Mouse (Mus musculus) liver, embryonic 12.5 days (tissue): ENCODE data around the gene Serp2. TPM values are rescaled to one million over a fixed set of nuclear protein-coding genes. Genes with fewer than 3 reads are reported as not detected.
"Not testable (repeated sequence)": the region's sequence is repeated elsewhere in the genome, so short reads cannot be mapped to it uniquely, and the experiment has no call there.

Experiments
- ATAC-seq: fragments of 200-750 bp; cut with Nextera tagmentation; 2 replicates; pipeline ENCODE4 v1.8.0; 2017; ENCODE audit warnings: moderate number of reproducible peaks, mild to moderate bottlenecking, moderate library complexity
- H3K27ac ChIP-seq: fragments of 300-500 bp; sonication (generic); 2 replicates; pipeline ENCODE4 v1.5.1; 2016; ENCODE audit warnings: mild to moderate bottlenecking
- H3K27me3 ChIP-seq: fragments of 300-500 bp; sonication (generic); replicated peaks from 2 replicates; pipeline ENCODE4 v1.6.1; 2016; ENCODE audit warnings: mild to moderate bottlenecking, moderate library complexity
- H3K36me3 ChIP-seq: fragments of 300-500 bp; sonication (generic); 2 replicates; pipeline ENCODE4 v1.6.1; 2016; ENCODE audit warnings: mild to moderate bottlenecking, moderate library complexity
- H3K4me1 ChIP-seq: fragments of 300-500 bp; sonication (generic); 2 replicates; pipeline ENCODE4 v1.6.1; 2016
- H3K4me2 ChIP-seq: fragments of 300-500 bp; sonication (generic); 2 replicates; pipeline ENCODE4 v1.6.1; 2016; ENCODE audit warnings: mild to moderate bottlenecking, moderate library complexity
- H3K4me3 ChIP-seq: fragments of 300-500 bp; sonication (generic); 2 replicates; pipeline ENCODE4 v1.5.1; 2016; ENCODE audit warnings: mild to moderate bottlenecking, moderate library complexity
- H3K9ac ChIP-seq: fragments of 300-500 bp; sonication (generic); 2 replicates; pipeline ENCODE4 v1.6.1; 2016; ENCODE audit warnings: mild to moderate bottlenecking, moderate library complexity
- H3K9me3 ChIP-seq: fragments of 300-500 bp; sonication (generic); replicated peaks from 2 replicates; pipeline ENCODE4 v1.6.1; 2016; ENCODE audit warnings: mild to moderate bottlenecking, moderate library complexity
- WGBS: fragments of 180-500 bp; shearing (Covaris S2); methylation state at CpG from one replicate; pipeline ENCODE4 v1.1.7; 2016; ENCODE audit not compliant: insufficient replicate concordance; 5-methylcytosine and 5-hydroxymethylcytosine counted together
- polyA plus RNA-seq: library from polyadenylated mRNA; unstranded; fragments of >200 nt; fragmentation: Nextera tagmentation; extraction: Ambion mirVana; gene quantifications from 2 replicates; pipeline ENCODE4 v1.2.1, GENCODE M21; 2016

Serp2 gene
- polyA plus RNA-seq, 1 experiment from 2014 or later = 2.2 TPM

GRCm38 (mm10) chr14:76567280-76567679 lies 10.6 kb upstream of the Serp2 start:
- H3K4me2 ChIP-seq = no peak overlapping the region
- H3K27me3 ChIP-seq = no peaks in the 10 kb centered on the region
- peaks cover 37% of the 10 kb centered on the region for H3K4me1 ChIP-seq
- no peak overlapping the region for H3K4me3 ChIP-seq
- peak; percentile 12; the same call in 1 of the 2 replicates for ATAC-seq
- H3K9ac ChIP-seq = no peak overlapping the region
- H3K27ac ChIP-seq = peak overlapping the region; percentile 48; the same call in 1 of the 2 replicates
- no peaks in the 10 kb centered on the region for H3K36me3 ChIP-seq
- H3K9me3 ChIP-seq = no peaks in the 10 kb centered on the region
- WGBS = 65% methylated on average over 1 of the region's 1 CpGs

- Histone ChIP-seq H3K27ac (no peak overlapping the region), H3K4me2 (no peak overlapping the region), H3K9ac (no peak overlapping the region), H3K4me3 (no peak overlapping the region), H3K9me3 (no peaks in the 10 kb centered on the region), H3K4me1 (peaks cover 37% of the 10 kb centered on the region), H3K27me3 (no peaks in the 10 kb centered on the region), H3K36me3 (no peaks in the 10 kb centered on the region)
- WGBS = 79% methylated on average over 8 of the region's 8 CpGs
- ATAC-seq = no peak
Measured at GRCm38 (mm10) chr14:76566711-76567110, 10.0 kb upstream of the Serp2 start.

- H3K4me2 ChIP-seq = no peak overlapping the region
- no peaks in the 10 kb centered on the region for H3K36me3 ChIP-seq
- H3K4me3 ChIP-seq = no peak overlapping the region
- no peak overlapping the region for H3K27ac ChIP-seq
- H3K27me3 ChIP-seq = no peaks in the 10 kb centered on the region
- H3K9ac ChIP-seq = no peak overlapping the region
- H3K4me1 ChIP-seq = peaks cover 38% of the 10 kb centered on the region
- ATAC-seq = no peak
- 80% methylated on average over 4 of the region's 4 CpGs for WGBS
- no peaks in the 10 kb centered on the region for H3K9me3 ChIP-seq
Measured at GRCm38 (mm10) chr14:76566193-76566592, 9.5 kb upstream of the Serp2 start.

- Histone ChIP-seq H3K4me1 (peaks cover 33% of the 10 kb centered on the region), H3K4me3 (no peak overlapping the region), H3K27ac (no peak overlapping the region), H3K36me3 (no peaks in the 10 kb centered on the region), H3K9ac (no peak overlapping the region), H3K27me3 (peaks cover 52% of the 10 kb centered on the region), H3K4me2 (no peak overlapping the region), H3K9me3 (no peaks in the 10 kb centered on the region)
- WGBS = 70% methylated on average over 2 of the region's 2 CpGs
- no peak for ATAC-seq
Measured at GRCm38 (mm10) chr14:76559208-76559607, 2.5 kb upstream of the Serp2 start.

- H3K27me3 ChIP-seq = peaks cover 60% of the 10 kb centered on the region
- 33% methylated on average over 8 of the region's 8 CpGs for WGBS
- H3K36me3 ChIP-seq, H3K4me3 ChIP-seq, H3K9me3 ChIP-seq, H3K27ac ChIP-seq, ATAC-seq, H3K9ac ChIP-seq: not testable (repeated sequence)
- H3K4me1 ChIP-seq = peaks cover 33% of the 10 kb centered on the region
- H3K4me2 ChIP-seq = peak overlapping the region; percentile 18
Measured at GRCm38 (mm10) chr14:76558171-76558570, 1.5 kb upstream of the Serp2 start.

GRCm38 (mm10) chr14:76556031-76556851 lies 448 bp downstream of the Serp2 start:
- 2% methylated on average over 66 of the region's 67 CpGs for WGBS
- Histone ChIP-seq H3K9ac (peak overlapping the region; percentile 66), H3K9me3 (no peaks in the 10 kb centered on the region), H3K4me2 (peak overlapping the region; percentile 90), H3K4me1 (peaks cover 33% of the 10 kb centered on the region), H3K27ac (no peak overlapping the region), H3K4me3 (peak overlapping the region; percentile 63), H3K36me3 (no peaks in the 10 kb centered on the region), H3K27me3 (peaks cover 60% of the 10 kb centered on the region)
- ATAC-seq = peak; percentile 56

GRCm38 (mm10) chr14:76555263-76556030 lies 1.2 kb downstream of the Serp2 start:
- Histone ChIP-seq H3K27ac (no peak overlapping the region), H3K27me3 (peaks cover 60% of the 10 kb centered on the region), H3K9ac (no peak overlapping the region), H3K4me2 (peak overlapping the region; percentile 90), H3K9me3 (no peaks in the 10 kb centered on the region), H3K36me3 (no peaks in the 10 kb centered on the region), H3K4me3 (peak overlapping the region; percentile 63), H3K4me1 (peaks cover 30% of the 10 kb centered on the region)
- 67% methylated on average over 18 of the region's 18 CpGs for WGBS
- ATAC-seq = no peak

GRCm38 (mm10) chr14:76544136-76544535 lies 12.6 kb downstream of the Serp2 start:
- no peak for ATAC-seq
- Histone ChIP-seq H3K9ac (no peak overlapping the region), H3K27me3 (no peaks in the 10 kb centered on the region), H3K36me3 (no peaks in the 10 kb centered on the region), H3K4me3 (no peak overlapping the region), H3K9me3 (no peaks in the 10 kb centered on the region), H3K27ac (no peak overlapping the region), H3K4me2 (no peak overlapping the region), H3K4me1 (peaks cover 35% of the 10 kb centered on the region)
- WGBS = 85% methylated on average over 6 of the region's 6 CpGs

GRCm38 (mm10) chr14:76541341-76541740 lies 15.3 kb downstream of the Serp2 start:
- peak; percentile 27; the same call in 1 of the 2 replicates for ATAC-seq
- no peak overlapping the region; the same call in 1 of the 2 replicates for H3K27ac ChIP-seq
- 55% methylated on average over 2 of the region's 2 CpGs for WGBS

GRCm38 (mm10) chr14:76540005-76540670 lies 16.6 kb downstream of the Serp2 start:
- Histone ChIP-seq H3K27ac (no peak overlapping the region), H3K4me1 (peaks cover 58% of the 10 kb centered on the region), H3K9me3 (no peaks in the 10 kb centered on the region), H3K36me3 (no peaks in the 10 kb centered on the region), H3K27me3 (no peaks in the 10 kb centered on the region), H3K4me3 (no peak overlapping the region), H3K4me2 (no peak overlapping the region), H3K9ac (no peak overlapping the region)
- 82% methylated on average over 5 of the region's 5 CpGs for WGBS
- ATAC-seq = no peak

More at GRCm38 (mm10) chr14:76541341-76541740, 15.3 kb downstream of the Serp2 start:
- Histone ChIP-seq H3K4me1 (peaks cover 48% of the 10 kb centered on the region), H3K9me3 (no peaks in the 10 kb centered on the region), H3K36me3 (no peaks in the 10 kb centered on the region), H3K27me3 (no peaks in the 10 kb centered on the region), H3K9ac (peak overlapping the region; percentile 12; the same call in 1 of the 2 replicates), H3K4me2 (no peak overlapping the region), H3K4me3 (no peak overlapping the region)

GRCm38 (mm10) chr14:76536921-76537320 lies 19.8 kb downstream of the Serp2 start:
- Histone ChIP-seq H3K36me3 (no peaks in the 10 kb centered on the region), H3K27ac (peak overlapping the region; percentile 34; the same call in 1 of the 2 replicates), H3K4me3 (no peak overlapping the region), H3K4me2 (no peak overlapping the region), H3K9ac (peak overlapping the region; percentile 2; the same call in 1 of the 2 replicates), H3K4me1 (peaks cover 65% of the 10 kb centered on the region), H3K27me3 (no peaks in the 10 kb centered on the region), H3K9me3 (no peaks in the 10 kb centered on the region)
- 45% methylated on average over 6 of the region's 6 CpGs for WGBS
- no peak for ATAC-seq
